ENCODE assay signal across 11 mouse cellular contexts in the genomic region with DNA sequence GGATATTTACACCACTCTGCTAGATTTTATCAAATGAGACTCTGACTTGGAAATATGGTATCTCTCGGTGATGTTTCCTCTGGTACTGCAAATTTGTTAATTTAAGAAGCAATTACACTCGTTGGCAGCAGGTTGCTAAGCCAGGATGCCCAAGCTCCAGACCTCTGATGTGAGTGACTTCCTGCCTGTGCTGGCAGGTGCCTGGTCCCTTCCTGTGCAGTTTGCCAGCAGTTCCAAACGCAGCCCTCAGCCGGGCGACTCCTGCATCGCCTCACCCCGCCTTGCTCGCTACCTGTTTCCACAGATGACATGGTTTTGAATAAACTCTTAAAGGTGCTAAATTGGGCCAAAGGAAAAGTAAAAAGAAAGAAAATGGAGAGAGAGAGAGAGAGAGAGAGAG. TPM values are rescaled to one million over a fixed set of nuclear protein-coding genes. Genes with fewer than 3 reads are reported as not detected.
DNase-seq lines count a peak whose midpoint lies in the region; ATAC-seq and TF ChIP-seq lines count a peak whose summit lies in the region.
"Had no signal": no experiment of that assay in that cellular context is flagged by ENCODE, and none has a peak within 500 bp of the region (broad histone marks: within the 10 kb centered on the region; RNA-seq: fewer than 3 reads in every experiment).

No protein-coding gene starts in this region.

- H3K27ac ChIP-seq in heart, adult 2 months = no peak overlapping the region
- H3K27ac ChIP-seq: heart, embryonic 13.5 days had no signal

- no peak overlapping the region for H3K9ac ChIP-seq in heart, adult 2 months (ENCODE audit: low read depth, low read length)

- H3K27me3 ChIP-seq in heart, adult 2 months (ENCODE audit: control insufficient read depth, insufficient read depth, low read length) = no peaks in the 10 kb centered on the region
- H3K27me3 ChIP-seq: heart, embryonic 13.5 days had no signal

- H3K4me3 ChIP-seq in heart, adult 2 months = no peak overlapping the region
- H3K4me3 ChIP-seq: myocyte had no signal

- no peaks in the 10 kb centered on the region for H3K4me1 ChIP-seq in heart, adult 2 months (ENCODE audit: control insufficient read depth, insufficient read depth, low read length)

- no peak for TF ChIP-seq CTCF in heart, adult 2 months (IDR thresholded peaks at IDR 0.05)

- intact Hi-C loops in left cerebral cortex, postnatal 36 days (cut with DNase I) = loop anchor here (5.0 kb wide), 1 partner anchor 257 kb away; no protein-coding TSS in a partner anchor
- intact Hi-C loops in heart, adult 2 months (cut with DNase I) = loop anchor here (5.0 kb wide), 2 partner anchors 257 to 272 kb away; no protein-coding TSS in a partner anchor

- peak; percentile 51 for ATAC-seq in frontal cortex, adult (ENCODE audit: low TSS enrichment)
- ATAC-seq: lung, postnatal 0 days had no signal

- DNase-seq in frontal cortex, postnatal 14 days (ENCODE audit: low spot score in 2 of 2) = no peak
- DNase-seq in 3134 (ENCODE audit: extremely low read depth, insufficient read length, low spot score) = peak; percentile 9
- DNase-seq in cerebellum, adult 9-10 months = peak; percentile 92
- DNase-seq in left cerebral cortex, postnatal 36 days (ENCODE audit: low spot score in 2 of 2) = peak; percentile 41 to 47
- no peak for DNase-seq in spleen, postnatal 10 days (ENCODE audit: low spot score in 2 of 2)
- no peak for DNase-seq in urinary bladder, postnatal 14 days (ENCODE audit: low spot score)
- no peak for DNase-seq in heart, adult 2 months

- WGBS in heart, adult 2 months = 46% methylated on average over 8 of the region's 8 CpGs

- no peaks in the 10 kb centered on the region for H3K79me2 ChIP-seq in heart, adult 2 months (replicated peaks; ENCODE audit: control insufficient read depth, insufficient read depth, low read length)

- no peak for TF ChIP-seq POLR2A in heart, adult 2 months (IDR thresholded peaks at IDR 0.05; ENCODE audit: insufficient read depth, low read depth, low read length)

- no peaks in the 10 kb centered on the region for H3K36me3 ChIP-seq in heart, adult 2 months (ENCODE audit: control insufficient read depth, insufficient read depth, low read length)
- H3K36me3 ChIP-seq: heart, embryonic 13.5 days had no signal

- TF ChIP-seq EP300 in heart, adult 2 months (IDR thresholded peaks at IDR 0.05; ENCODE audit: insufficient read depth, low read depth, low read length) = no peak

RNA-seq across cellular contexts. Expression of gene Scn2a, which starts 49.0 kb away (rescaled TPM):
- 100 to 1,000 TPM; 299 to 321 TPM for total RNA-seq in left cerebral cortex, postnatal 36 days (2021)
- under 1 TPM; 0.23 to 0.50 TPM for total RNA-seq in heart, adult 2 months (2021)
- 0.21 and 0.59 TPM in 2 replicates for polyA plus RNA-seq in heart, adult 2 months (2012; rRNA removed)

Comparison
In these comparisons a context has a peak if more than half of its experiments do, and no peak if none do; other contexts are left out.
1. DNase-seq: peak in 3134 (single experiment), cerebellum, adult 9-10 months (single experiment) and left cerebral cortex, postnatal 36 days (2 of 2); none in frontal cortex, postnatal 14 days (0 of 2), spleen, postnatal 10 days (0 of 2), urinary bladder, postnatal 14 days (single experiment) and heart, adult 2 months (0 of 2).
2. RNA of gene Scn2a, which starts 49.0 kb away (total RNA-seq): 299 to 321 TPM in left cerebral cortex, postnatal 36 days; 0.23 to 0.50 TPM in heart, adult 2 months; every median in the first group is over 100 times any median in the second.